Mouse (Mus musculus): ENCODE results near the gene Tmem236.

Gene Tmem236

GRCm38 (mm10) chr2:14258345-14258850, 84.1 kb downstream of the Tmem236 start:
- DNase-seq = no peak

- no peak for DNase-seq
These were observed 87.8 kb downstream of the Tmem236 start for GRCm38 (mm10) chr2:14262090-14262489.

GRCm38 (mm10) chr2:14269160-14269559, 94.8 kb downstream of the Tmem236 start:
- no peak for DNase-seq

All from cerebellum, postnatal 14 days (tissue).